Mouse (Mus musculus) embryonic fibroblast, embryonic 13.5 days (primary cell): ENCODE results near the gene Nuak2.

Experiments
- CTCF ChIP-seq: IDR thresholded peaks from 2 replicates; pipeline ENCODE4 v1.5.1; 2011; ENCODE audit warnings: mild to moderate bottlenecking, control low read depth, low read length, moderate library complexity, borderline replicate concordance; ENCODE audit not compliant: insufficient read depth
- POLR2A ChIP-seq: IDR thresholded peaks from 2 replicates; pipeline ENCODE4 v1.6.1; 2011; ENCODE audit warnings: low read depth, mild to moderate bottlenecking, control low read depth, low read length, moderate library complexity

- TF ChIP-seq CTCF (no peak), POLR2A (no peak)
These were observed 21.0 kb downstream of the Nuak2 start for GRCm38 (mm10) chr1:132336921-132337320.
